Mouse (Mus musculus) embryo, embryonic 11.5 days (tissue): ENCODE data around the gene Lipc.

Source experiments
- DNase-seq: peaks from one replicate; pipeline ENCODE4 v3.0.0-alpha.2; 2012; ENCODE audit warnings: low read depth, low spot score

Lipc gene

DNA sequence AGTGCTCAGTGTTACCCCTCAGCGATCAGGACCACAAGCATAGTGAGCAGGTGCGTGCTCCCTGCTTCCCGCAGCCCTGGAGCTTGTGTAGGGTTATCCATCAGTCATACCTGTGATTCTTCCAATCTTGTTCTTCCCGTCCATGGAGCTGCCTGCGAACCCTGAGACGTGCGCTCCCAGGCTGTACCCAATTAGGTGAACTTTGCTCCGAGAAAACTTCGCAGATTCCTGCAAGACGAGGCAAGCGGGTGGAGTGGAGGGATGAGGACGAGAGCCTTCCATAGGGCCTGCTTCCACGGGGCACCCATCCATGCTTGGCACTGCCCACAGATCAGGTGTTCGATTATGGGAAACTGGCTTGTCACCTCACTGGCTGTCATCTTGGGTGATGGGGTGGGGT lies 133.3 kb downstream of the Lipc start:
- DNase-seq: no peak

- no peak for DNase-seq
These were observed 134.6 kb downstream of the Lipc start for GRCm38 (mm10) chr9:70817396-70817795.

DNA sequence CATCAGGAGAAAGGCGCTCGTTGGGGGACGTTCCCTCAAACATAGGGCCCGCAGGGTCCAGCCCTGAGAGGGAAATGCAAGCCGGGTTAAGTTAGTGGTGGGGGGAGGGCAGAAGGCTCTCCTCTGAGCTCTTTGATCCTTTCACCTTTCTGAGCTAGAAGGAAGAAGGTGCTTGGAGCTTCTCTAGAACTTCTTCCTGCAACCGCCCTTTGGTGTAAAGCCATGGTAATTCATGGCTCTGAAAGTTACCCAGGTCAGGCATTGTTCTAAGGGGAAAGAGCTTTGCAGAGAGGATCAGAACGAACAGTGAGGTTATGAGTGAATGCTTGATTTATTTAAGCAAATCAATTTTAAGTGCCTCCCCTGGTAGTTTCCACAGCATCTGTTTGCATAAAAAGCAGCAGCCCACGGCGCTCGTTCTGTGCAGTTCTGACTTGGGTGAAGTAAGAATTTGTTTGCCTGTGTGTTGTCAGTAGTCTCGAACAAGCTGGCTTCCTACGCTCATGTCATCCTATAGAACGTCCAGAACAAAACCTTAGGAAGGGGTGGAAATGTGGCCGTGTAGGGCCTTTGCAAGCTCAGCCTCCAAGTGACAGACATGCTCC lies 135.2 kb downstream of the Lipc start:
- no peak for DNase-seq

DNA sequence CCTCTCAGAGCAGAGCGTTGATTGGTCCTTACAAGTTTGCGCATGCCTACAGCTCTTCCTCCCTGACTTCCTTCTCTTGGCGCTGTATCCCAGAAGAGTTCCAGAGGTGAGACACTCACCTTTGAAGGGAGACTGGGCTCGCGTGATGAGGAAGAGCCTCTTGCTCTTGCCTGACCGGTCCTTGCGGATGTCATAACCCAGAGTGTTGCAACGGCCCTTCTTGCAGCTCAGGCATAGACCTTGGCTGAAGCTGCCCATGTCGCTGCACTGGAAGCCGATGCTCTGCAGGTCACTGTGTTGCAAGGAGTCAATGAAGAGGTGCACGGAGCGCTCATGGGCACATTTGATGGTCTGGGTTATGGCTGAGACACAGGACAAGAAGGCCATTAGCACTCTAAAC lies 139.5 kb downstream of the Lipc start:
- no peak for DNase-seq

- DNase-seq: no peak
These were observed 144.3 kb downstream of the Lipc start for GRCm38 (mm10) chr9:70807714-70808113.

- no peak for DNase-seq
These were observed 146.0 kb downstream of the Lipc start for GRCm38 (mm10) chr9:70806069-70806468.

DNA sequence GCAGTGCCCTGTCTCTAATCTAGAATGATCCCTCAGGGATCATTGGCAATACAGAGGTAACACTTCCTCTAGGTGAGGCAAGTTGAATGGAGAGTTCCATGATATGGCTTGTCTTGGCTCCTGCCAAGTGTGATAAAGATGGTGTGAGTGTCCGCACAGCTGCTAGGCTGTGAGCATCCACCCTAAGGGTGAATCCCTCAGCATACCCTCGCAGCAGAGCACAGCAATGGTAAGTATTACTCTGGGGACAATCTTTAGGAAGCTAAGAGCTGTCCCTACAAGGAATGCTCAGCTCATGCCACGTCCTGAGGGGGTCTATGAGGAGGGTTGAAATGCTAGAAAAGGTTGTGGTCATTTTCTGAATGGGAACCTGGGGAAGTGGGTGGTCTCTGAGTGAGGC lies 149.2 kb downstream of the Lipc start:
- DNase-seq: no peak

- no peak for DNase-seq
These were observed 150.3 kb downstream of the Lipc start for GRCm38 (mm10) chr9:70801761-70802160.

DNA sequence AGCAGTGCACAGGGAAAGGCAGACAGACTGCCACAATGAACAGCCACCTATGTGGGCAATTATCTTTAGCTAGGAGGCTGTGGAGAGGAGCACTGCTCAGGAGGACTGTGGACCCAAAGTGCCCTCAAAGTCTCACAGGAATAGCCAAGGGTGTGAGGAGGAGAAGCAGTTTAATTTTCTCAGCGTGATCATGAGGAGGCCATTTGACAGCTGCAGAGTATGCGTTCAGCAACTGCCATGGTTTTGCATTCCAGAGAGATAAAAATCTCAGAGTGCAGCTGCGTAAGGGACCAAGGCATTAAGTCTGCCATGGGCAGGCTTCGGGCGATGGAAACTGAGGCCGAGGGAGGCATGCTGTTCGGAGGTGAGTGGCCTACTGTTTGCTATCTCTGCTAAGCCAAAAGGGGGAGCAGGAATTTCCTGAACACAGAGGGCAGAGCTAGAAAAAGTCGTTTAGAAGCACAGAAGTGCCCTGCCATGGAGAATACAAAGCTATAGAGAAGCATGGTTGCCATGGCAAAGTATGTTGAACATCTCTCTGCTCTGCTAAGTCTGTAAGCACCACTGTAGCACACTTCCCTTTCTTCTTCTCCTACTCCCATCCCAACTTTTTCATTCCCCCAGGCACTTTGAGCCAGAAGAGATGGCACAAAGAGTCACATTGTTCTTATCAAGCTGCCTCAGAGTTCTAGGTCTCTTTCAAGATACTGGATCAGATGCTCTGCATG lies 151.3 kb downstream of the Lipc start:
- DNase-seq: no peak

GRCm38 (mm10) chr9:70795439-70795757 lies 156.6 kb downstream of the Lipc start:
- DNase-seq: no peak

DNA sequence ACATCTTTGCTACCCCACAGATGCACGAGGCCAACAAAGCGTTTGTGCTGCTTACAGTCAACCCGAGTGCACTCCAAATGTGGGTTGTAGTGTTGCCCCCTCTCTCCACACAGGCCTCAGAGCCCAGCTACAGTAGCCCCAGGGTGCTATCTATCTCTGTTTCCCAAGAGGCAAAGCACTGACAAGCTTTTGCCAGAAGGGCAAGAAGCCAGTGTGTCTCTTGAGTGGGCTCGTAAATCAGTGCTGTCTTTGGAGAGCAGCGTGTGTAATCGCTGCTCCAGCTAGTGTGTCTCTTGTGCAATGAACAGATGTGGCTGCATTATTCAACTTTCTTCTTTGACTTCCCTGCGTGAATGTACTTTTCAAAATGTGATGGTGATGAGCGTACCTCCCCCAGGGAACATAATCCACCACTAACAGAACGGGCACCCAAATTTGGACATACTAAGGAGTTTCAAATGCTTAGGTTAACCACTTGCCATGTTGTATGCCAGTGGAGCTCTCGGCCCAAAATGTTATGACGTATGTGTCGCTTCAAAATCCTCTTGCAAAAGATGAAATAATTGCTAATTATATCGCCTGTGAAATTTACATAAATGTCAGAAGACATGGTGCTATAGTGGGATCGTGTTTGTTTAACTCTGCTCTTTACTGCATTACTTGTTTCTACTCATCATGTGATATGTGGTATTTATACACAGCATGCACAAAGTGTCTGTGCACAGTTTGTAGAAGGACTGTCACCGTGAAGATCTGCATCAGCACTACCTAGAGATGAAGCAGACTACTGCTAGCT lies 157.2 kb downstream of the Lipc start:
- no peak for DNase-seq

DNA sequence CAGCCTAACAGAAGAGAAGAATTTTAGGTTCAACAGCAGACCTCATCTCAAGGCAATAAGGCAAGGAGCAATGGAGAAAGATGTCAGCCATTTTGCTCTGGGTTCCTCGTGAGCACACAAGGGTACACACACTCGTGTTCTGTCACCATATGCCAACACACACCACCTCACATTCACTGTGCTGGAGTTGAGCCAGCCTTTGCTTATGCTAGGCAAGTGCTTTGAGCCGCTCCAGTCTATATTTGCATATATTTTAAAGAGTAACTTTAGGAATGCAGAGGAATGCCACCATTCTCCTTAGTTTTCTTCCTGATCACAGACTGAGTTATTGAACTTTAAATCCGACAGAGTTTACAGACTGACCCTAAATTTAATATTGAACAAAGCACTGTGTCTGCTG lies 161.4 kb downstream of the Lipc start:
- no peak for DNase-seq

GRCm38 (mm10) chr9:70788705-70789104 lies 163.3 kb downstream of the Lipc start:
- DNase-seq: no peak

DNA sequence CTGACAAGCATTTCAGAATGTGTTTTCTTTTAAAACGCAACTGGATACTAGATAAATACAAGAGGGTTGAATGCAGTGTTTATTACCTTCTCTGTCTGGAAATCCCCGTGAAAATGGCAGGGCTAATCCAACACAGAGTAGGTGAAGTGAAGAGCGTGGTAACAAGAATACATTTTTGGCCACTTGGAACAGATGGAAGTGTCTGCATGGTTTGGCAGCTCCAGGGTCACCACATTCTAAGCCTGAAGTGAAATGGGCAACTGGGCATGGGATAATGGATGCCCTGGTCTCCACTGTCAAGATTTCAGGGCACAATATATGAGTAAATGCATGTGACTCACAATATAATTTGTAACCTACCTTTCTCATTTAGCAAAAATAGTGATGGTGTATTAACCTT lies 169.8 kb downstream of the Lipc start:
- no peak for DNase-seq

- no peak for DNase-seq
These were observed 176.5 kb downstream of the Lipc start for GRCm38 (mm10) chr9:70775517-70775916.

- DNase-seq: no peak
These were observed 191.1 kb downstream of the Lipc start for GRCm38 (mm10) chr9:70760974-70761373.

GRCm38 (mm10) chr9:70751504-70752222 lies 200.4 kb downstream of the Lipc start:
- DNase-seq: no peak
